Mouse (Mus musculus): Measurements from ENCODE around the gene Zdhhc13. TPM values are rescaled to one million over a fixed set of nuclear protein-coding genes. Genes with fewer than 3 reads are reported as not detected.

The Zdhhc13 gene
- polyA plus RNA-seq (2015; fragmentation: Nextera tagmentation; extraction: Ambion mirVana) = 36.5 and 39.2 TPM in 2 replicates

DNA sequence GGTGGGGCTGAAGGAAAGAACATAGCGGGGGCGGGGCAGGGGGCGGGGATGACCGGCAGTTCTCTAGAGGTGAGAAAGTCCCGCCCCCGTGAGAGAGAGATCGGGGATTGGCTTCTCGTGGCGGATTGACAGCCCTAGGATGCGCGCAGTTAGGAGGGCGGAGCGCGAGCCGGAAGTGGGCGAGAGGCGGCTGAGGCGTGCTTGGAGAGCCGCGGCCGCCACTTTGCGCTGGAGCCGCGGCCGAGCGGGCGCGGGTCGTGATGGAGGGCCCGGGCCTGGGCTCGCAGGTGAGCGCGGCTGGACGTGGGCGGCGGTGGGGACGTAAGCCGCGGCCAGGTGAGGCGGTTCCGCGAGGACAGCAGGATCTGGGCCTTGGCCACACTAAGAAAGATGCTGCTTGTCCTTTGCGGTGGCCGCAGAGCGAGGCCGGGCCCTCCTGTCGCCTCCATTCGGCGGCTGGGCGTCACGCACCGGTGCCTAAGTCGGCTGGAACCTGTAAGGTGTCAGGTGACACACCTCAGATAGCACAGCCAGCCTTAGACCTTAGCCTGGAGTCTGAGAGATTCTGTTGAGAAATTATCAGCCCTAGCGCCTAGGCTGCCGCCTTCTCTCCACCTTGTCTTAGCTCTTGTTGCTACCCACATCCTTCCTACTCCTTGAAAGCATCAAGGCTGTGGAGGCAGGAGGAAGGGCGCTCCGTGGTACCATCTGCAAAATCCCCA lies at the start of gene Zdhhc13:
Gene Zdhhc13, plus strand, starts transcription at position 153 of the 722 bp plus-strand sequence.
- Histone ChIP-seq H3K36me3 (no peaks in the 10 kb centered on the region), H3K4me3 (replicated peaks) (peak within 1 kb of the TSS; percentile 95), H3K9me3 (replicated peaks) (no peaks in the 10 kb centered on the region), H3K27ac (replicated peaks) (peak within 1 kb of the TSS; percentile 89), H3K27me3 (replicated peaks) (no peaks in the 10 kb centered on the region), H3K4me2 (peak within 1 kb of the TSS; percentile 77), H3K4me1 (peaks cover 21% of the 10 kb centered on the region), H3K9ac (replicated peaks) (peak within 1 kb of the TSS; percentile 85)
- ATAC-seq (ENCODE audit: low FRiP score) = peak; percentile 99
- 0% methylated on average over 53 of the region's 57 CpGs for WGBS

DNA sequence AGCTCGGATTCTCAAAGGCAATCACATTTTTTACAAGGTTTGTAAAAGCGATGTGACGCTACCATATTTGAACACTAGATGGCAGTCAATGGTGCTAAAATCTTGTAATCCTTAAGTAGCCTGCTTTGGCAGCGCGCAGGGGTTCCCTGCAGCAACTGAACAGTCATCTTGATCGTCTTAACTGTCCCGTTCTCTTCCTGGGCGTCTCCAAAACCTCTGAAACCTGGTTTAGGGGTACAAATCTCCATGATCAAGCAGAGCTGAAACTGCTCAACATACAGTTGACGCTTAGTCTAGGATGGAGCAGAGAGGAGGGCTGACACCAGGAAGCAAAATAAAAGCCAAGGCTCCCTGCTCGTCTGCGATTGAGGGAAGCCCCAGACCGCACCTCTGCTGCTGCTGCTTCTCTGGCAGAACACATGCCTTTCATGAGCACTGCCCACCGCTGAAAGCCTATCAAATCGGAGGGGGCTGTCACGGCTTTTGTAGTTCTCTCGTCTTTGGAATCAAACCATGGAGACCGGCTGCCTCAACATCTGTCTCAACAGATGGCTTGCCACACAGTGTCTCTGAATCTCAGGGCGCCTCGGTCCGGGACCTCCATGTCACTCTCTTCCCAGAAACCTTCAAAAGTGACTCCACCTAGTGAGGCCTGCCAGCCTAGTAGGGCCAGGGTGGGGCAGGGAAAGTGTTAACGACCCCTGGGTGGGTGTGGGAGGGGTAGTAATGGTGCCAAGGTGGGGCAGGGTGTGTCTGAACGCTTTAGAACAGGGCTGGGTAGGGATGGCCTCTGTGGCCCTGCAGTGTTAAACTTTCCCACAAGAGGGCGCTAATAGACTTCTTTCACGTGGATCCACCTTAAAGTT lies 39.3 kb upstream of the Zdhhc13 start:
- H3K4me3 ChIP-seq (replicated peaks) = peak overlapping the region; percentile 42
- H3K4me2 ChIP-seq = peak overlapping the region; percentile 86
- H3K4me1 ChIP-seq = peaks cover 8% of the 10 kb centered on the region
- peak; percentile 88 for ATAC-seq (ENCODE audit: low FRiP score)
- WGBS = under 1% methylated on average over 24 of the region's 24 CpGs
- H3K9ac ChIP-seq (replicated peaks) = peak overlapping the region; percentile 54
- H3K27ac ChIP-seq (replicated peaks) = peak overlapping the region; percentile 73
- H3K27me3 ChIP-seq (replicated peaks) = no peaks in the 10 kb centered on the region; the same call in 1 of the 2 replicates
- no peaks in the 10 kb centered on the region for H3K36me3 ChIP-seq
- H3K9me3 ChIP-seq (replicated peaks) = no peaks in the 10 kb centered on the region

DNA sequence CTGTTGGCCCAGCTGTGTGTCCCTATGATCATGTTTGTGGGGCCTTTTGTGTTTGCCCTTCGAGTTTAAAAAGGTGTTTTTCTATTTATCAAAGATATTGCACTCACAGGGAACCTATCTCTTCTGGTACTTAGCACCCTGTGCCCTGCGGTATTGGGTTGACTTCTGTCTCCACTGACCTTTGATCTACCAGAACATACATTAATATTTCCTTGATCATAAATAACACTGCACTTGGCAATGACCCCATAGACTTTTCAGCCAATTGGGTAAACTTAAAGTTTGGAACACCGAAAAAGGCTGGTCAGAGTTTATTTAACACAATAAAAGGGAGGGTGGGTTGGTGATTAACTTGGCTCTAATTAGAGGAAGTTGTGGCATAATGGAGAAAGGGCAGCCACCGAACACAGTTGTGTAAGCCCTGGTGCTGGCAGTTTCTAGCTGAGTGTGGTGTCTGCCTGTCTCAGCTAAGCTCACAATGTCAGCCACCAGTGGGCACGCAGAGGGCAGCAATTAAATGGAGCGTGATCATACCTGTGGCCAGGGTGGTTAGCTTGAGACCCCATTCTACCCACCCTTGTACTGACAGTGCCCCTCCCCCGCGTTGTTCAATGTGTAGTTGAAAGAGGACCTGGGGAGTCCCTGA lies 38.5 kb upstream of the Zdhhc13 start:
- H3K27ac ChIP-seq (replicated peaks) = no peak overlapping the region
- H3K9me3 ChIP-seq (replicated peaks) = no peaks in the 10 kb centered on the region
- no peaks in the 10 kb centered on the region; the same call in 1 of the 2 replicates for H3K27me3 ChIP-seq (replicated peaks)
- peak overlapping the region; percentile 86 for H3K4me2 ChIP-seq
- no peak for ATAC-seq (ENCODE audit: low FRiP score)
- WGBS = 65% methylated on average over 8 of the region's 8 CpGs
- no peaks in the 10 kb centered on the region for H3K36me3 ChIP-seq
- H3K9ac ChIP-seq (replicated peaks) = no peak overlapping the region
- H3K4me3 ChIP-seq (replicated peaks) = peak overlapping the region; percentile 42; the same call in 1 of the 2 replicates
- H3K4me1 ChIP-seq = peaks cover 8% of the 10 kb centered on the region

DNA sequence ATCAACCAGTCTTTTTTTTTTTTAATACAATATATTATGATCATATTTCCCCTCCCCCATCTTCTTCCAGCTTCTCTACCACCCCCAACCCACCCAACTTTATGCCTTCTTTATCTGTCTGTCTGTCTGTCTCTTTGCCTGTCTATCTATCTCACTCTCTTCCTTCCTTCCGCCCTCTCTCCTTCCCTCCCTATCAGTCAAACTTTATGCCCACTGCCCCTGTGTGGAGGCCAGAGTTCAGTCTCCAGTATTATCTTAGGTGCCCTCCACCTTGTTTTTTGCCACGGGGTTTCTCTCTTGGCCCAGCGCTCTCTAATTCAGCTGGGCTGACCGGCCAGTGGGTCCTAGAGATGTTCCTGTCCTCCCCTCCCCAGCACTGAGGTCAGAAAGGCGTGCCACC lies 37.6 kb upstream of the Zdhhc13 start:
- Histone ChIP-seq H3K27ac (replicated peaks) (no peak overlapping the region), H3K4me1 (peaks cover 8% of the 10 kb centered on the region), H3K4me3 (replicated peaks) (no peak overlapping the region), H3K9me3 (replicated peaks) (no peaks in the 10 kb centered on the region), H3K36me3 (no peaks in the 10 kb centered on the region), H3K9ac (replicated peaks) (no peak overlapping the region), H3K4me2 (no peak overlapping the region), H3K27me3 (replicated peaks) (no peaks in the 10 kb centered on the region; the same call in 1 of the 2 replicates)
- WGBS = 87% methylated on average over 5 of the region's 5 CpGs
- ATAC-seq (ENCODE audit: low FRiP score) = no peak

DNA sequence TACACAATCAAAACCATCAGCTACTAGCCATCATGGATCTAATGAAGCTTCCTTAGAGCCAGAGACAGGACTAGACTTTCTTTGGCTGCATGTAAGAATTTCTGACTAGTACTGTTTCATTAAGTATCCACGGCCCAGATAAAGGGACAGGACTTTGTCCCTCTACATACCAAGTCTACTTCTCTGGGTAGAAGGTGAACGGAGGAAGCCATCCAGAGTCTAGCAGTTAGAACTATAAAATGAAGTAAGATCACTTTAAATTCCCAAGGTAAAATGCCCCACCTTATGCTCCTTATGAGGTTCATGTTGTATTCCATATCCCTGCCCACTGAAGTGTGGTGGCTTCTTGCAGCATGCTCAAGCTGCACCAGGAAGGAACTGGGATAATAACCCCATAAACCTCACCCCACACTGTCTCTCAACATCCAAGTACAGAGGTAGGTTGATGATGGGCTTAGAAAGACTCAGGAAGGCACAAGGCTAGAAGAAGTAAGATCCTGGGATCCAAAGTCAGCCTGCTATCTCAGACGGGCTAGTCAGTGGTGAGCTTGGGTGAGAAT lies 34.3 kb upstream of the Zdhhc13 start:
- Histone ChIP-seq H3K27me3 (replicated peaks) (no peaks in the 10 kb centered on the region; the same call in 1 of the 2 replicates), H3K27ac (replicated peaks) (no peak overlapping the region), H3K36me3 (no peaks in the 10 kb centered on the region), H3K9ac (replicated peaks) (no peak overlapping the region), H3K4me1 (peaks cover 6% of the 10 kb centered on the region), H3K4me3 (replicated peaks) (no peak overlapping the region), H3K4me2 (no peak overlapping the region), H3K9me3 (replicated peaks) (no peaks in the 10 kb centered on the region)
- no peak for ATAC-seq (ENCODE audit: low FRiP score)
- 82% methylated on average over 3 of the region's 3 CpGs for WGBS

DNA sequence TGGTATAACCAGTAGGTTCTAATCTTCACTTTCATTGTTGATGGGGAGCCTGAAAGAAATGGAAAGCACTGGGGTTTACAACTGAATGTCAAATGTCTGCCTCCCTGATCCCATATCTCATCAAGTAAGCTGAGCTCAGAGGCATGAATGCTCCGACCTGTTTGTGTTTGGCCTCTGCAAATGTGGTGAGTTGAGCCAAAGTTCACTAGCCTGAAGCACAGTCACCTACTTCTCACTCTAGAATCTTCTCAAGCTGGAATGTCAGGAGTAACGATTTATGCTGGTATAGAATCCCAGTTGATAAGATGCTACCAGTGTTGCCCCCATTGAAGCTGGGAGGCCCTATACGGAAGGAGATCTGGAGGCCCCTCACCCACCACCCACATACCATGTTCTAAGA lies 33.0 kb upstream of the Zdhhc13 start:
- H3K27me3 ChIP-seq (replicated peaks) = no peaks in the 10 kb centered on the region; the same call in 1 of the 2 replicates
- H3K9ac ChIP-seq (replicated peaks) = no peak overlapping the region
- H3K4me1 ChIP-seq = no peaks in the 10 kb centered on the region
- H3K27ac ChIP-seq (replicated peaks) = no peak overlapping the region
- 83% methylated on average over 3 of the region's 3 CpGs for WGBS
- ATAC-seq (ENCODE audit: low FRiP score) = no peak
- no peaks in the 10 kb centered on the region for H3K9me3 ChIP-seq (replicated peaks)
- H3K4me3 ChIP-seq (replicated peaks) = no peak overlapping the region
- H3K36me3 ChIP-seq = no peaks in the 10 kb centered on the region
- H3K4me2 ChIP-seq = no peak overlapping the region

DNA sequence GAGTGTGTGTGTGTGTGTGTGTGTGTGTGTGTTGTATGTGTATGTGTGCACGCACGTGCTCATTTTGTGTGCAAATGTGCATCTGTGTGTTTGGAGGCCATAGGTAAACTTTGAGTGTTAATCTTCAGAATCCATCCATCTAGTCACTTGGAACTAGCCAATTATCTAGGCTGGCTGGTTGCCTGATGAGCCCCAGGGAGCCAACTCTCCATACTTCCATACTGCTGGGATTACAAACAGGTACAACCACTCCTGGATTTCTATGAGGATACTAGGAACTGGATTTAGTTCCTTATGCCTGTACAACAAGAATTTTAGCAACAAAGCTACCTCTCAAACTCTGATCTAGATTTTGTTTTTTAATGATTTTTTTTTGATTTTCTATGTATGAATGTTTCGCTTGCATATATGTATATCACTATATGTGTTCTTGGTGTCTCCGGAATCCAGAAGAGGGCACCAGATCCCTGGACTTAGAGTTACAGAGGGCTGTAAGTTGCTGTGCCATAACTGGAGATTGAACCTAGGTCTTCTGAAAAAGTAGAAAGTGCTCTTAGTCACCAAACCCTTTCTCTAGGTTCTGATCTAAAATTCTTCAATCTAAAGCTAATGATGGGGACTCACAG lies 32.4 kb upstream of the Zdhhc13 start:
- WGBS = 98% methylated on average over 4 of the region's 4 CpGs
- no peak overlapping the region for H3K27ac ChIP-seq (replicated peaks)
- ATAC-seq (ENCODE audit: low FRiP score) = no peak
- no peak overlapping the region for H3K4me2 ChIP-seq
- no peaks in the 10 kb centered on the region for H3K9me3 ChIP-seq (replicated peaks)
- H3K27me3 ChIP-seq (replicated peaks) = no peaks in the 10 kb centered on the region; the same call in 1 of the 2 replicates
- no peaks in the 10 kb centered on the region for H3K4me1 ChIP-seq
- H3K4me3 ChIP-seq (replicated peaks) = no peak overlapping the region
- no peaks in the 10 kb centered on the region for H3K36me3 ChIP-seq
- H3K9ac ChIP-seq (replicated peaks) = no peak overlapping the region

DNA sequence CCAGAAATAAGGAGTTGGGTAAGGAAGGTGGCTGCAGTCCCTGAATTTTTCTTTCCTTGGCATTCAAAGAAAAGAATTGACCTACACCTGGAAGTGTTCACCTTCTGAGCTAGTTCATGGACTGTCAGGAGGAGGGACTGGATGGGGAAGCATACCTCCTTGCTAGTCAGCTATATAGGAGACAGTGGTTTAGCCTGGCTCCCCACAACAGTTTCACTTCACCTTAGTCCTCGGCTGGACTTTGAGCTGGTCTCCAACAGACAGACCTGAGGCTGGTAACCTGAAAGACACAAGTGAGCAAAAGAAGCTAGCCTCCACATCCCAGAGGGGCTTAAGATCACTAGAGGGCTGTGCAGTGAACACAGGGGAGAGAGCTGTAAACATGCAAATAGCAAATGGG lies 30.7 kb upstream of the Zdhhc13 start:
- Histone ChIP-seq H3K36me3 (no peaks in the 10 kb centered on the region), H3K9ac (replicated peaks) (no peak overlapping the region), H3K27ac (replicated peaks) (no peak overlapping the region), H3K27me3 (replicated peaks) (no peaks in the 10 kb centered on the region; the same call in 1 of the 2 replicates), H3K4me3 (replicated peaks) (no peak overlapping the region), H3K4me2 (no peak overlapping the region), H3K4me1 (no peaks in the 10 kb centered on the region), H3K9me3 (replicated peaks) (no peaks in the 10 kb centered on the region)
- no peak for ATAC-seq (ENCODE audit: low FRiP score)
- 79% methylated on average over 1 of the region's 1 CpGs for WGBS

DNA sequence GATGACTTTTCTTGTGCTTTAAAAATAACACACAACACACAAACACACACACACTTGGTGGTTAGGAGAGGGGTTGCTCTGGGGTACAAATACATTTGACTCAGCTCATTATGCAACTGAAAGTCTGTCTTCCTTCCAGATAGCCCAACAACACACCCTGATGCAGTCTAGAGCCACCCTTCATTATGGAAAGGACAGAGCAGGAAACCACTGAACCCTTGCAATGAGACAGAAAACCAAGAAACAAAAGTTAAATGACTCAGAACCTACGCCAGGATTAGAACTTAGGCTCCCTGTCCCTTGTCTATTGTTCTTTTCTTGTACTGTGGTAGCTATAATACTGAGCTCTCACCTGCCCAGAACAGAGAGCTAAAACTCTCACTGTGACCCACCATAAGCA lies 28.0 kb upstream of the Zdhhc13 start:
- Histone ChIP-seq H3K4me2 (no peak overlapping the region), H3K27me3 (replicated peaks) (no peaks in the 10 kb centered on the region), H3K9me3 (replicated peaks) (no peaks in the 10 kb centered on the region), H3K4me1 (no peaks in the 10 kb centered on the region), H3K27ac (replicated peaks) (no peak overlapping the region), H3K9ac (replicated peaks) (no peak overlapping the region), H3K4me3 (replicated peaks) (no peak overlapping the region), H3K36me3 (no peaks in the 10 kb centered on the region)
- no peak for ATAC-seq (ENCODE audit: low FRiP score)
- WGBS = 82% methylated on average over 1 of the region's 1 CpGs

DNA sequence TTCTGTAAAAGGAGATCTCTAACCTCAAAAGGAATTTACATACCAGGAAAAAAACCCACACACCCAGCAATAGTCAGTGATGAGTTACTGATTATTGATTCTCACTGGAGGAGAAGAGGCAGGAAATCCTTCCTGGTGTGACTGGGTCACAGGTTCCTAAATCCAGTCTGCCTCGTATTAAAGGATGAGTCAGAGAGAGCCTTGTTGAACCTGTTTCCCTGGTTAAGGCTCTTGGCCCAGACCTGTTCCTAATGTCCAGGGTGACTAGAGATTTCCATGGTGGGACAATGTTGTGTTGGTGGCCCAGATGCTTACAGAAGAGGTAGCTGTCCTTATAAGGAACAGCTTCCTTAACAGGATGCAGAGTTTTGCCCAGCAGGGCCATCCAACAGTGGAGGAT lies 26.5 kb upstream of the Zdhhc13 start:
- no peaks in the 10 kb centered on the region for H3K27me3 ChIP-seq (replicated peaks)
- H3K36me3 ChIP-seq = no peaks in the 10 kb centered on the region
- no peak for ATAC-seq (ENCODE audit: low FRiP score)
- H3K4me2 ChIP-seq = no peak overlapping the region
- H3K4me3 ChIP-seq (replicated peaks) = no peak overlapping the region
- no peaks in the 10 kb centered on the region for H3K9me3 ChIP-seq (replicated peaks)
- no peak overlapping the region for H3K27ac ChIP-seq (replicated peaks)
- no peak overlapping the region for H3K9ac ChIP-seq (replicated peaks)
- 64% methylated on average over 1 of the region's 1 CpGs for WGBS
- no peaks in the 10 kb centered on the region for H3K4me1 ChIP-seq

DNA sequence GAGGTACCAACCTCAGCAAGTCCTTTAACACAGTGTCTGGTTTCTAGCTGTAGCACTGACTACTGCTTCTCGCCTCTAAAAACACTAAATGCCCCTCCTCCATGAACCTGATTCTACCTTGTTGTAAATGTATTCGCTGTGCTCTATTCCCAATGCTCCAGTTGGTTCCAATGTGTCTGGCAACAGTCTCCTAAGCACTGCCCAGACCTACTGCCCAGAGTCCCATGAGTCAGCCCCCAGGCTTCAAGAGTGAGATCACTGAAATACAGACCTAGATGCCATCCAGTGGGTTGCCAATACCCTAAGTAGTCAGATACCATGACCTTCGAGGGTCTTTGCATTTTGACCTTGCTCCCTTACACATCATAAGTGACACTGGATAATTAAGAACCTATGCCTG lies 26.1 kb upstream of the Zdhhc13 start:
- H3K27me3 ChIP-seq (replicated peaks) = no peaks in the 10 kb centered on the region
- H3K36me3 ChIP-seq = no peaks in the 10 kb centered on the region
- no peaks in the 10 kb centered on the region for H3K9me3 ChIP-seq (replicated peaks)
- no peak overlapping the region for H3K27ac ChIP-seq (replicated peaks)
- no peak for ATAC-seq (ENCODE audit: low FRiP score)
- no peak overlapping the region for H3K4me3 ChIP-seq (replicated peaks)
- no peaks in the 10 kb centered on the region for H3K4me1 ChIP-seq
- no peak overlapping the region for H3K9ac ChIP-seq (replicated peaks)
- no peak overlapping the region for H3K4me2 ChIP-seq
- WGBS = 90% methylated on average over 3 of the region's 3 CpGs
